ENCODE assay signal across 8 mouse cellular contexts in the genomic region with DNA sequence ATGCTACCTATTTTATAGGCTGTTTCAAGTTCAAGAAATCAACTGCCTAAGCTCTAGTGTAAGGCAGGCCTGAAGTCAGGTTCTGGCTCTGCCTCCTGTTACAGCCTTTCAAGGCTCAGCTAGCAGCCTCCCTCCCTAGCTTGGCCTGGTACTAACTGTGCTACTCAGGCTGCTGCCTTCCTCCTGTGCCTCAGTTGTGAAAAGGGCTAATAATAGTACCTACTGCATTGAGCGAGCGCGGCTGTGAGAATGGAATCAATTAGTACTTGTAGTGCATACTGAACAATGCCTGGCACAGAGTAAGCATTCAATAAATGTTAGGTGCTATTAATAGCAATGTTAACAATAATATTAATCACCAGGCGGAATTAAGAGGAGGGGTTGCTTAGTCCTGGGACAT. TPM values are rescaled to one million over a fixed set of nuclear protein-coding genes. Genes with fewer than 3 reads are reported as not detected.
A peak's percentile ranks its signal among the peaks of the same experiment; 100 is the strongest.
DNase-seq lines count a peak whose midpoint lies in the region; ATAC-seq lines count a peak whose summit lies in the region.

No protein-coding gene starts in this region.

- peak; percentile 54 for DNase-seq in cerebellum, adult 9-10 months
- no peak for DNase-seq in cerebellum, postnatal 4 days (ENCODE audit: low spot score in 2 of 2)
- DNase-seq in neural tube, embryonic 11.5 days (ENCODE audit: low spot score) = no peak
- DNase-seq in neural tube, embryonic 10.5 days (ENCODE audit: extremely low spot score, low spot score) = no peak
- DNase-seq in spleen, adult 18-20 months = no peak
- no peak for DNase-seq in frontal cortex, postnatal 25 days (ENCODE audit: low spot score in 2 of 2)

- ATAC-seq in neural tube, embryonic 11.5 days (ENCODE audit: insufficient read depth, low FRiP score, low TSS enrichment) = no peak
- ATAC-seq in hindbrain, embryonic 15.5 days (ENCODE audit: low FRiP score, low read depth) = no peak
- 0 out of 2 replicates have a peak, but pooled peaks have one; percentile 9 for ATAC-seq in midbrain, embryonic 15.5 days (replicated peaks)

- H3K9ac ChIP-seq in neural tube, embryonic 11.5 days (ENCODE audit: low read length) = no peak overlapping the region
- H3K9ac ChIP-seq in hindbrain, embryonic 15.5 days = no peak overlapping the region
- H3K9ac ChIP-seq in midbrain, embryonic 15.5 days = no peak overlapping the region

- no peaks in the 10 kb centered on the region for H3K9me3 ChIP-seq in neural tube, embryonic 11.5 days (ENCODE audit: control insufficient read depth, low read length)
- H3K9me3 ChIP-seq in hindbrain, embryonic 15.5 days = no peaks in the 10 kb centered on the region
- no peaks in the 10 kb centered on the region for H3K9me3 ChIP-seq in midbrain, embryonic 15.5 days

- H3K27me3 ChIP-seq in neural tube, embryonic 11.5 days (ENCODE audit: control insufficient read depth, insufficient read depth, low read length) = no peaks in the 10 kb centered on the region
- no peaks in the 10 kb centered on the region for H3K27me3 ChIP-seq in hindbrain, embryonic 15.5 days
- H3K27me3 ChIP-seq in midbrain, embryonic 15.5 days (replicated peaks) = no peaks in the 10 kb centered on the region

- no peak overlapping the region for H3K4me2 ChIP-seq in neural tube, embryonic 11.5 days (ENCODE audit: low read depth)
- H3K4me2 ChIP-seq in hindbrain, embryonic 15.5 days = no peak overlapping the region
- H3K4me2 ChIP-seq in midbrain, embryonic 15.5 days = no peak overlapping the region

- WGBS in neural tube, embryonic 11.5 days = 67% methylated on average over 4 of the region's 4 CpGs
- 44% methylated on average over 4 of the region's 4 CpGs for WGBS in hindbrain, embryonic 15.5 days
- WGBS in midbrain, embryonic 15.5 days = 60% methylated on average over 4 of the region's 4 CpGs

- no peak overlapping the region for H3K4me3 ChIP-seq in neural tube, embryonic 11.5 days (ENCODE audit: low read depth, low read length)
- no peak overlapping the region for H3K4me3 ChIP-seq in hindbrain, embryonic 15.5 days
- no peak overlapping the region for H3K4me3 ChIP-seq in midbrain, embryonic 15.5 days

- H3K4me1 ChIP-seq in neural tube, embryonic 11.5 days (ENCODE audit: control insufficient read depth, insufficient read depth, low read length) = peaks cover 19% of the 10 kb centered on the region
- H3K4me1 ChIP-seq in hindbrain, embryonic 15.5 days (replicated peaks) = peaks cover 66% of the 10 kb centered on the region
- H3K4me1 ChIP-seq in midbrain, embryonic 15.5 days = peaks cover 61% of the 10 kb centered on the region

- peak overlapping the region; percentile 53; the same call in 1 of the 2 replicates for H3K27ac ChIP-seq in neural tube, embryonic 11.5 days (ENCODE audit: low read depth, low read length)
- H3K27ac ChIP-seq in hindbrain, embryonic 15.5 days (replicated peaks) = peak overlapping the region; percentile 21; the same call in 1 of the 2 replicates
- H3K27ac ChIP-seq in midbrain, embryonic 15.5 days = peak overlapping the region; percentile 22; the same call in 1 of the 2 replicates

- H3K36me3 ChIP-seq in neural tube, embryonic 11.5 days (ENCODE audit: control insufficient read depth, insufficient read depth, low read length) = no peaks in the 10 kb centered on the region
- peaks cover 4% of the 10 kb centered on the region; the same call in 1 of the 2 replicates for H3K36me3 ChIP-seq in hindbrain, embryonic 15.5 days
- H3K36me3 ChIP-seq in midbrain, embryonic 15.5 days (replicated peaks) = peaks cover 10% of the 10 kb centered on the region; the same call in 1 of the 2 replicates

RNA-seq across cellular contexts. Expression of a gene that starts 11.6 kb away (rescaled TPM):
- 125 and 132 TPM in 2 replicates for polyA plus RNA-seq in neural tube, embryonic 11.5 days (2014; fragmentation: Nextera tagmentation; extraction: Ambion mirVana)
- polyA plus RNA-seq in hindbrain, embryonic 15.5 days (2015; fragmentation: Nextera tagmentation; extraction: Ambion mirVana) = 145 and 155 TPM in 2 replicates
- 195 and 197 TPM in 2 replicates for polyA plus RNA-seq in midbrain, embryonic 15.5 days (2015; fragmentation: Nextera tagmentation; extraction: Ambion mirVana)

RNA-seq across cellular contexts. Expression of a gene that starts 27.8 kb away (rescaled TPM):
- polyA plus RNA-seq in neural tube, embryonic 11.5 days (2014; fragmentation: Nextera tagmentation; extraction: Ambion mirVana) = 141 and 147 TPM in 2 replicates
- 17.4 and 22.3 TPM in 2 replicates for polyA plus RNA-seq in hindbrain, embryonic 15.5 days (2015; fragmentation: Nextera tagmentation; extraction: Ambion mirVana)
- polyA plus RNA-seq in midbrain, embryonic 15.5 days (2015; fragmentation: Nextera tagmentation; extraction: Ambion mirVana) = 12.9 and 14.6 TPM in 2 replicates
